Mouse (Mus musculus): ENCODE results near the gene Cyp24a1. TPM values are rescaled to one million over a fixed set of nuclear protein-coding genes. Genes with fewer than 3 reads are reported as not detected.
A peak's percentile ranks its signal among the peaks of the same experiment; 100 is the strongest.

Cyp24a1 gene
- total RNA-seq (2021): not detected
- long read RNA-seq, experiment 1: 0 reads
- long read RNA-seq, experiment 2: 0 reads

GRCm38 (mm10) chr2:170497091-170497566 lies at the start of gene Cyp24a1:
Gene Cyp24a1 (minus strand): TSS chr2:170497145.
- DNase-seq (ENCODE audit: low spot score in 2 of 2): no peak
- H3K4me3 ChIP-seq: no peak within 1 kb of the TSS

GRCm38 (mm10) chr2:170545745-170546144 lies 48.8 kb upstream of the Cyp24a1 start:
- H3K4me3 ChIP-seq: no peak overlapping the region
- DNase-seq (ENCODE audit: low spot score in 2 of 2): no peak
- H3K27ac ChIP-seq: no peak overlapping the region
- no peak for TF ChIP-seq CTCF (conservative IDR thresholded peaks at IDR 0.05)

More at GRCm38 (mm10) chr2:170497091-170497566, at the start of gene Cyp24a1:
- TF ChIP-seq CTCF (conservative IDR thresholded peaks at IDR 0.05): peak; percentile 44
- H3K27ac ChIP-seq: no peak within 1 kb of the TSS

GRCm38 (mm10) chr2:170544950-170545349 lies 48.0 kb upstream of the Cyp24a1 start:
- Histone ChIP-seq H3K4me3 (no peak overlapping the region), H3K27ac (no peak overlapping the region)
- no peak for TF ChIP-seq CTCF (conservative IDR thresholded peaks at IDR 0.05)
- no peak for DNase-seq (ENCODE audit: low spot score in 2 of 2)

GRCm38 (mm10) chr2:170544159-170544558 lies 47.2 kb upstream of the Cyp24a1 start:
- DNase-seq (ENCODE audit: low spot score in 2 of 2): no peak
- TF ChIP-seq CTCF (conservative IDR thresholded peaks at IDR 0.05): no peak
- Histone ChIP-seq H3K27ac (no peak overlapping the region), H3K4me3 (no peak overlapping the region)

GRCm38 (mm10) chr2:170543625-170544024 lies 46.7 kb upstream of the Cyp24a1 start:
- no peak overlapping the region for H3K27ac ChIP-seq
- TF ChIP-seq CTCF (conservative IDR thresholded peaks at IDR 0.05): no peak
- DNase-seq (ENCODE audit: low spot score in 2 of 2): no peak
- no peak overlapping the region for H3K4me3 ChIP-seq

GRCm38 (mm10) chr2:170539211-170539610 lies 42.3 kb upstream of the Cyp24a1 start:
- DNase-seq (ENCODE audit: low spot score in 2 of 2): peak; percentile 23 to 61
- TF ChIP-seq CTCF (conservative IDR thresholded peaks at IDR 0.05): no peak
- Histone ChIP-seq H3K4me3 (no peak overlapping the region), H3K27ac (no peak overlapping the region)

GRCm38 (mm10) chr2:170535841-170536240 lies 38.9 kb upstream of the Cyp24a1 start:
- no peak for TF ChIP-seq CTCF (conservative IDR thresholded peaks at IDR 0.05)

GRCm38 (mm10) chr2:170534803-170535174 lies 37.8 kb upstream of the Cyp24a1 start:
- no peak overlapping the region for H3K27ac ChIP-seq
- no peak for TF ChIP-seq CTCF (conservative IDR thresholded peaks at IDR 0.05)
- no peak overlapping the region for H3K4me3 ChIP-seq
- DNase-seq (ENCODE audit: low spot score in 2 of 2): no peak

More at GRCm38 (mm10) chr2:170535841-170536240, 38.9 kb upstream of the Cyp24a1 start:
- Histone ChIP-seq H3K27ac (no peak overlapping the region), H3K4me3 (no peak overlapping the region)
- DNase-seq (ENCODE audit: low spot score in 2 of 2): no peak

- no peak for DNase-seq (ENCODE audit: low spot score in 2 of 2)
- TF ChIP-seq CTCF (conservative IDR thresholded peaks at IDR 0.05): no peak
- H3K4me3 ChIP-seq: no peak overlapping the region
- H3K27ac ChIP-seq: no peak overlapping the region
Measured at GRCm38 (mm10) chr2:170534116-170534802, 37.3 kb upstream of the Cyp24a1 start.

- Histone ChIP-seq H3K4me3 (no peak overlapping the region), H3K27ac (no peak overlapping the region)
- TF ChIP-seq CTCF (conservative IDR thresholded peaks at IDR 0.05): no peak
- DNase-seq (ENCODE audit: low spot score in 2 of 2): no peak
Measured at GRCm38 (mm10) chr2:170530256-170530655, 33.3 kb upstream of the Cyp24a1 start.

GRCm38 (mm10) chr2:170529766-170530165 lies 32.8 kb upstream of the Cyp24a1 start:
- Histone ChIP-seq H3K27ac (no peak overlapping the region), H3K4me3 (no peak overlapping the region)
- DNase-seq (ENCODE audit: low spot score in 2 of 2): no peak
- no peak for TF ChIP-seq CTCF (conservative IDR thresholded peaks at IDR 0.05)

GRCm38 (mm10) chr2:170528061-170528460 lies 31.1 kb upstream of the Cyp24a1 start:
- Histone ChIP-seq H3K4me3 (no peak overlapping the region), H3K27ac (no peak overlapping the region)
- DNase-seq (ENCODE audit: low spot score in 2 of 2): no peak
- TF ChIP-seq CTCF (conservative IDR thresholded peaks at IDR 0.05): no peak

GRCm38 (mm10) chr2:170526513-170526912 lies 29.6 kb upstream of the Cyp24a1 start:
- no peak for DNase-seq (ENCODE audit: low spot score in 2 of 2)
- Histone ChIP-seq H3K27ac (no peak overlapping the region), H3K4me3 (no peak overlapping the region)
- TF ChIP-seq CTCF (conservative IDR thresholded peaks at IDR 0.05): no peak

GRCm38 (mm10) chr2:170520321-170520971 lies 23.5 kb upstream of the Cyp24a1 start:
- TF ChIP-seq CTCF (conservative IDR thresholded peaks at IDR 0.05): peak; percentile 81
- no peak overlapping the region for H3K4me3 ChIP-seq

More at GRCm38 (mm10) chr2:170520321-170520971, 23.5 kb upstream of the Cyp24a1 start:
- DNase-seq (ENCODE audit: low spot score in 2 of 2): peak; percentile 47 to 66
- H3K27ac ChIP-seq: no peak overlapping the region

Data from layer of hippocampus, adult 2 months (tissue).